Comparison of ENCODE assay signal across 25 mouse cellular contexts in genomic region chr2:126994384-126995166, GRCm38 (mm10). TPM values are rescaled to one million over a fixed set of nuclear protein-coding genes. Genes with fewer than 3 reads are reported as not detected.
DNase-seq lines count a peak whose midpoint lies in the region; ATAC-seq and TF ChIP-seq lines count a peak whose summit lies in the region.
"Had no signal": no experiment of that assay in that cellular context is flagged by ENCODE, and none has a peak within 500 bp of the region (broad histone marks: within the 10 kb centered on the region; RNA-seq: fewer than 3 reads in every experiment).

No protein-coding gene starts in this region.

- H3K9me3 ChIP-seq in lung, embryonic 14.5 days (ENCODE audit: low read depth, low read length), result no peaks in the 10 kb centered on the region
- H3K9me3 ChIP-seq in kidney, embryonic 14.5 days (ENCODE audit: control insufficient read depth, low read length), result no peaks in the 10 kb centered on the region
- H3K9me3 ChIP-seq in hindbrain, embryonic 13.5 days, result no peaks in the 10 kb centered on the region
- H3K9me3 ChIP-seq: embryonic facial prominence, embryonic 15.5 days; forebrain, embryonic 15.5 days; hindbrain, embryonic 10.5 days; limb, embryonic 15.5 days; lung, embryonic 15.5 days; stomach, embryonic 15.5 days had no signal

- no peaks in the 10 kb centered on the region for H3K4me1 ChIP-seq in lung, embryonic 14.5 days (ENCODE audit: insufficient read depth)
- H3K4me1 ChIP-seq in kidney, embryonic 14.5 days (ENCODE audit: control insufficient read depth, insufficient read depth, low read length), result no peaks in the 10 kb centered on the region
- H3K4me1 ChIP-seq in hindbrain, embryonic 13.5 days (replicated peaks), result no peaks in the 10 kb centered on the region
- H3K4me1 ChIP-seq: embryonic facial prominence, embryonic 15.5 days; forebrain, embryonic 15.5 days; hindbrain, embryonic 10.5 days; lung, embryonic 15.5 days; stomach, embryonic 15.5 days had no signal

- no peak overlapping the region for H3K4me2 ChIP-seq in lung, embryonic 14.5 days
- H3K4me2 ChIP-seq in kidney, embryonic 14.5 days (replicated peaks; ENCODE audit: low read depth, low read length), result no peak overlapping the region
- H3K4me2 ChIP-seq in hindbrain, embryonic 13.5 days, result no peak overlapping the region
- H3K4me2 ChIP-seq: embryonic facial prominence, embryonic 15.5 days; forebrain, embryonic 15.5 days; heart, embryonic 11.5 days; limb, embryonic 15.5 days; lung, embryonic 15.5 days; stomach, embryonic 15.5 days had no signal

- H3K27me3 ChIP-seq in lung, embryonic 14.5 days (ENCODE audit: insufficient read depth, low read length), result no peaks in the 10 kb centered on the region
- no peaks in the 10 kb centered on the region for H3K27me3 ChIP-seq in kidney, embryonic 14.5 days (ENCODE audit: control insufficient read depth, insufficient read depth, low read length)
- no peaks in the 10 kb centered on the region for H3K27me3 ChIP-seq in hindbrain, embryonic 13.5 days
- H3K27me3 ChIP-seq: embryonic facial prominence, embryonic 15.5 days; forebrain, embryonic 15.5 days; limb, embryonic 15.5 days; lung, embryonic 15.5 days; stomach, embryonic 15.5 days had no signal

- H3K27ac ChIP-seq in lung, embryonic 14.5 days (ENCODE audit: low read depth), result no peak overlapping the region
- H3K27ac ChIP-seq in kidney, embryonic 14.5 days (ENCODE audit: low read depth, low read length), result no peak overlapping the region
- H3K27ac ChIP-seq in hindbrain, embryonic 13.5 days, result no peak overlapping the region
- H3K27ac ChIP-seq: embryonic facial prominence, embryonic 15.5 days; forebrain, embryonic 15.5 days; hindbrain, embryonic 10.5 days; hindbrain, postnatal 0 days; layer of hippocampus, adult 2 months; limb, embryonic 15.5 days; liver, embryonic 14.5 days; lung, embryonic 15.5 days; macrophage; stomach, embryonic 15.5 days had no signal

- H3K9ac ChIP-seq in lung, embryonic 14.5 days, result no peak overlapping the region
- no peak overlapping the region for H3K9ac ChIP-seq in kidney, embryonic 14.5 days (ENCODE audit: low read depth, low read length)
- H3K9ac ChIP-seq in hindbrain, embryonic 13.5 days, result no peak overlapping the region
- H3K9ac ChIP-seq: embryonic facial prominence, embryonic 15.5 days; forebrain, embryonic 15.5 days; limb, embryonic 15.5 days; liver, embryonic 14.5 days; lung, embryonic 15.5 days; stomach, embryonic 15.5 days had no signal

- DNase-seq in lung, embryonic 14.5 days, result peak; percentile 59
- no peak for DNase-seq in lung, postnatal 10 days
- peak; percentile 34 to 45 for DNase-seq in kidney, postnatal 25 days
- DNase-seq in thymus, postnatal 4 days, result no peak
- DNase-seq: adrenal gland, postnatal 14 days; cerebellum, adult 8-10 months; layer of hippocampus, postnatal 36 days; right cerebral cortex, adult 18-20 months; right cerebral cortex, postnatal 4 days; thymus, postnatal 25 days had no signal

- no peaks in the 10 kb centered on the region for H3K36me3 ChIP-seq in lung, embryonic 14.5 days (ENCODE audit: insufficient read depth)
- no peaks in the 10 kb centered on the region for H3K36me3 ChIP-seq in kidney, embryonic 14.5 days (ENCODE audit: control insufficient read depth, insufficient read depth, low read length)
- no peaks in the 10 kb centered on the region for H3K36me3 ChIP-seq in hindbrain, embryonic 13.5 days
- H3K36me3 ChIP-seq: embryonic facial prominence, embryonic 15.5 days; forebrain, embryonic 15.5 days; hindbrain, embryonic 10.5 days; limb, embryonic 15.5 days; lung, embryonic 15.5 days; stomach, embryonic 15.5 days had no signal

- no peak for TF ChIP-seq CTCF in lung, embryonic 14.5 days (IDR thresholded peaks at IDR 0.05; ENCODE audit: low read depth)

- ATAC-seq in lung, embryonic 14.5 days (ENCODE audit: insufficient read depth), result no peak
- ATAC-seq in kidney, embryonic 14.5 days (ENCODE audit: low FRiP score, low TSS enrichment), result peak; percentile 73
- no peak for ATAC-seq in hindbrain, embryonic 13.5 days (ENCODE audit: low FRiP score)
- ATAC-seq in erythroid progenitor cell, adult 5-6 weeks (replicated peaks; ENCODE audit: low FRiP score, poor library complexity, severe bottlenecking), result no peak
- ATAC-seq: forebrain, embryonic 15.5 days; hindbrain, postnatal 0 days; intestine, embryonic 16.5 days had no signal

- 47% methylated on average over 6 of the region's 6 CpGs for WGBS in lung, embryonic 14.5 days
- 29% methylated on average over 6 of the region's 6 CpGs for WGBS in kidney, embryonic 14.5 days
- 90% methylated on average over 6 of the region's 6 CpGs for WGBS in hindbrain, embryonic 13.5 days

- H3K4me3 ChIP-seq in lung, embryonic 14.5 days (ENCODE audit: low read depth, low read length), result no peak overlapping the region
- no peak overlapping the region for H3K4me3 ChIP-seq in kidney, embryonic 14.5 days (ENCODE audit: low read length)
- H3K4me3 ChIP-seq in hindbrain, embryonic 13.5 days, result no peak overlapping the region
- H3K4me3 ChIP-seq: embryonic facial prominence, embryonic 15.5 days; forebrain, embryonic 15.5 days; hindbrain, embryonic 10.5 days; layer of hippocampus, adult 2 months; limb, embryonic 15.5 days; lung, embryonic 15.5 days; stomach, embryonic 15.5 days had no signal

RNA-seq across cellular contexts. Expression of gene Ap4e1, which starts 13.9 kb away (rescaled TPM):
- polyA plus RNA-seq in lung, embryonic 14.5 days (2014; fragmentation: Nextera tagmentation; extraction: Ambion mirVana), result 11.2 and 11.9 TPM in 2 replicates
- 4.5 and 11.1 TPM in 2 replicates for polyA plus RNA-seq in kidney, embryonic 14.5 days (2014; fragmentation: Nextera tagmentation; extraction: Ambion mirVana)
- polyA plus RNA-seq in hindbrain, embryonic 13.5 days (2015; fragmentation: Nextera tagmentation; extraction: Ambion mirVana), result 11.5 and 13.2 TPM in 2 replicates
- 6.7 and 7.6 TPM in 2 replicates for total RNA-seq in erythroid progenitor cell, adult 5-6 weeks (2015; ENCODE audit: low replicate concordance)
- total RNA-seq in erythroid progenitor cell, adult 5-6 weeks (2017; ENCODE audit: low replicate concordance), result 9.2 and 17.2 TPM in 2 replicates

Comparison
In these comparisons a context has a peak if more than half of its experiments do, and no peak if none do; other contexts are left out.
1. DNase-seq: peak in lung, embryonic 14.5 days (single experiment) and kidney, postnatal 25 days (2 of 2); none in lung, postnatal 10 days (single experiment) and thymus, postnatal 4 days (single experiment).